Mouse (Mus musculus) limb, embryonic 15.5 days (tissue): ENCODE measurements around the gene Tgfb1. TPM values are rescaled to one million over a fixed set of nuclear protein-coding genes. Genes with fewer than 3 reads are reported as not detected.
A peak's percentile ranks its signal among the peaks of the same experiment; 100 is the strongest.

ENCODE experiments used
- ATAC-seq: fragments of 200-750 bp; cut with Nextera tagmentation; 2 replicates; pipeline ENCODE4 v1.8.0; 2017; ENCODE audit warnings: low read depth, moderate TSS enrichment; ENCODE audit not compliant: insufficient number of reproducible peaks, low FRiP score, low TSS enrichment
- H3K27ac ChIP-seq: fragments of 300-500 bp; sonication (generic); 2 replicates; pipeline ENCODE4 v1.5.1; 2015; ENCODE audit warnings: moderate library complexity, mild to moderate bottlenecking, inconsistent platforms
- H3K27me3 ChIP-seq: fragments of 300-500 bp; sonication (generic); 2 replicates; pipeline ENCODE4 v1.6.1; 2015; ENCODE audit warnings: inconsistent platforms
- H3K36me3 ChIP-seq: fragments of 300-500 bp; sonication (generic); 2 replicates; pipeline ENCODE4 v1.6.1; 2015; ENCODE audit warnings: inconsistent platforms
- H3K4me1 ChIP-seq: fragments of 300-500 bp; sonication (generic); 2 replicates; pipeline ENCODE4 v1.6.1; 2015; ENCODE audit warnings: inconsistent platforms
- H3K4me2 ChIP-seq: fragments of 300-500 bp; sonication (generic); 2 replicates; pipeline ENCODE4 v1.6.1; 2015; ENCODE audit warnings: mild to moderate bottlenecking, inconsistent platforms
- H3K4me3 ChIP-seq: fragments of 300-500 bp; sonication (generic); 2 replicates; pipeline ENCODE4 v1.5.1; 2015; ENCODE audit warnings: mild to moderate bottlenecking, inconsistent platforms
- H3K9ac ChIP-seq: fragments of 300-500 bp; sonication (generic); 2 replicates; pipeline ENCODE4 v1.6.1; 2015; ENCODE audit warnings: inconsistent platforms
- H3K9me3 ChIP-seq: fragments of 300-500 bp; sonication (generic); 2 replicates; pipeline ENCODE4 v1.6.1; 2016; ENCODE audit warnings: inconsistent platforms
- WGBS: fragments of 180-500 bp; shearing (Covaris S2); methylation state at CpG from one replicate; pipeline ENCODE4 v1.1.7; 2015; 5-methylcytosine and 5-hydroxymethylcytosine counted together
- polyA plus RNA-seq: library from polyadenylated mRNA; unstranded; fragments of >200 nt; fragmentation: Nextera tagmentation; extraction: Ambion mirVana; gene quantifications from 2 replicates; pipeline ENCODE4 v1.2.1, GENCODE M21; 2015

Tgfb1 gene
- polyA plus RNA-seq, 1 experiment from 2014 or later, result 3.8 TPM

GRCm38 (mm10) chr7:25754439-25754737 is 67.6 kb downstream of the Tgfb1 start:
- no peaks in the 10 kb centered on the region for H3K9me3 ChIP-seq
- ATAC-seq, result no peak
- no peaks in the 10 kb centered on the region for H3K27me3 ChIP-seq
- peak overlapping the region; percentile 83 for H3K4me2 ChIP-seq
- peak overlapping the region; percentile 99 for H3K27ac ChIP-seq
- 0% methylated on average over 30 of the region's 30 CpGs for WGBS
- H3K4me3 ChIP-seq, result peak overlapping the region; percentile 91
- H3K36me3 ChIP-seq, result peaks cover 44% of the 10 kb centered on the region
- H3K9ac ChIP-seq, result peak overlapping the region; percentile 98
- peaks cover 16% of the 10 kb centered on the region for H3K4me1 ChIP-seq

Other genes with a start within 250 kb of the Tgfb1 start
- 1.5 and 2.2 TPM in 2 replicates for gene Ceacam1, start 209.4 kb upstream of the Tgfb1 start, polyA plus RNA-seq
- not detected in 2 replicates for gene Ceacam2, start 147.1 kb upstream of the Tgfb1 start, polyA plus RNA-seq
- not detected in 2 replicates for gene Erich4, start 71.1 kb upstream of the Tgfb1 start, polyA plus RNA-seq
- gene Dmac2, start 67.6 kb upstream of the Tgfb1 start, polyA plus RNA-seq, result 29.1 and 30.6 TPM in 2 replicates
- gene B3gnt8, start 60.3 kb upstream of the Tgfb1 start, polyA plus RNA-seq, result 9.3 and 11.8 TPM in 2 replicates
- 59.1 and 62.5 TPM in 2 replicates for gene Bckdha, start 28.0 kb upstream of the Tgfb1 start, polyA plus RNA-seq
- gene Exosc5, start 27.8 kb upstream of the Tgfb1 start, polyA plus RNA-seq, result 64.7 and 69.8 TPM in 2 replicates
- 3.0 TPM in 2 replicates for gene Tmem91, start 11.8 kb upstream of the Tgfb1 start, polyA plus RNA-seq
- 24.9 and 29.1 TPM in 2 replicates for gene B9d2, start 6.2 kb upstream of the Tgfb1 start, polyA plus RNA-seq
- 23.1 and 23.4 TPM in 2 replicates for gene Ccdc97, start 32.1 kb downstream of the Tgfb1 start, polyA plus RNA-seq
- 46.3 and 53.7 TPM in 2 replicates for gene Hnrnpul1, start 67.8 kb downstream of the Tgfb1 start, polyA plus RNA-seq
- gene Axl, start 101.7 kb downstream of the Tgfb1 start, polyA plus RNA-seq, result 131 and 133 TPM in 2 replicates
- 3.0 and 3.9 TPM in 2 replicates for gene Cyp2s1, start 129.9 kb downstream of the Tgfb1 start, polyA plus RNA-seq
- gene Cyp2b10, start 210.6 kb downstream of the Tgfb1 start, polyA plus RNA-seq, result not detected in 2 replicates